Mouse (Mus musculus) cerebellum, adult 9-11 months (tissue): ENCODE measurements around the gene Agrp.

ENCODE experiments used
- DNase-seq: peaks from one replicate; pipeline ENCODE4 v3.0.0; 2022

The Agrp gene

GRCm38 (mm10) chr8:105546384-105547350, 90.5 kb downstream of the Agrp start:
- no peak for DNase-seq

DNA sequence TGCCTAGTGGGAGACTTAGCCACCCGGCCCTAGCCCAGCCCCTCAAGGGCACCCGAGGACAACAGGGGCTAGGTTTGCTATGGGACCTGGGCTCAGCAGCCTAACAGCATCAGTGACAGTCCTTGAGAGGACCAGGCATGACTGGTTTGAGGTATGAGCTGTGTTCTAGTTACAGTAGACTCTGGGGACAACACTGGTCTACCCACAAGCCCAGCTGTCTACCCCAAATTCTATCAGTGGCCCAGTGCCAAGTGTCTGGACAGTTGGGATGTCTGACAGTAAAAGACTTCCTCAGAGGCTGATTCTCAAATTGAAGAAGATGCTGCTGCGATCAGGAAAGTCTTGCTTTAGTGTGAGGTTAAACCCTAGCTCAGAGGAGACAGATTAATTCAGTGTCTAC, 91.9 kb downstream of the Agrp start:
- DNase-seq: no peak

- DNase-seq: no peak
Observed at GRCm38 (mm10) chr8:105544544-105545205, 92.5 kb downstream of the Agrp start.

- DNase-seq: no peak
Observed at GRCm38 (mm10) chr8:105543703-105544102, 93.5 kb downstream of the Agrp start.

- no peak for DNase-seq
Observed at GRCm38 (mm10) chr8:105542808-105543207, 94.4 kb downstream of the Agrp start.

DNA sequence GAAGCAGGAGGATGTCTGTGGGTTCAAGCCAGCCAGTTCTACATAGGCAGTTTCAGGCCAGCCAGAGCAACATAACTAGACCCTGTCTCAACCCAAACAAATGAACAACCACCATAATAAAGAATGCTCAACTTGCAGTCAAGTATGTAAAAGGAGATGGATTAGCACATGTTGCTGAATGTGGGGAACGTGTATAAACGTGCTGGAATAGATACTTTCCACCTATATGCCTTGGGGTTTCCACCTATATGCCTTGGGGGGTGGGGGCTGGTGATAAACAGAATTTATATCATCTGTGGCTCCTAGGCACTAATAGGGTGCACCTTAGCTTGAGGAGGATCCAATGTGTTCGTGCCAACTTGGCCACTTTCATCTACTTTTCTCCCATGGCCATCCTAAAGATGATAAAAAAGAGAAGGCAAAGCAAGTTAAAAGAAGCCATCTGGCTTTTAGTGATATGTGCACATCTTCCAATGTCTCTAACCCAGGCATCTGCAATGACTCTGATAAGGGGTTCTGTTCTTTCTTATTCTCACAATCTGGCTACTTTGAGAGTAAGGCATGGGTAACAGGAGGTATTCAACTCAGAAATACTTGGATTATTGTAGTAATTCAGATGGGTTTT, 95.0 kb downstream of the Agrp start:
- no peak for DNase-seq

DNA sequence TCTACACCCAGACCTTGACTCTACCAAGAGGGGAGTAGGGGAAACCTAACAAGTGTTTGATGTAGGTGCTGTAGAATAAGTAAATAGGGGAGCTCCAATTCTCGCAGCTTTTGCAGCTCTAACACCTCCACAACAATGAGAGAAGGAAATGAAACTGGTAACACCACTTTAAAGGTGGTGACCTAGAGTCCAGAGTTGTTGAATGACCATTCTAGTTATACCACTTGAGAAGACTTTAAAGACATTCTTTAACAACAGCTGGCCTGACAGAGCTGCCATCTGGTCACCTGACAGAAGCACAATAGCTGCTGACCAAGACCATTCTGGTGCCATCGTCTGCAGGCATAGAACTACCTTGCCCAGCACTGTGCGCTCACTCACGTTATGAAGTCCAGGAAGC, 98.3 kb downstream of the Agrp start:
- no peak for DNase-seq

GRCm38 (mm10) chr8:105537011-105537677, 100.0 kb downstream of the Agrp start:
- peak; percentile 87 for DNase-seq

DNA sequence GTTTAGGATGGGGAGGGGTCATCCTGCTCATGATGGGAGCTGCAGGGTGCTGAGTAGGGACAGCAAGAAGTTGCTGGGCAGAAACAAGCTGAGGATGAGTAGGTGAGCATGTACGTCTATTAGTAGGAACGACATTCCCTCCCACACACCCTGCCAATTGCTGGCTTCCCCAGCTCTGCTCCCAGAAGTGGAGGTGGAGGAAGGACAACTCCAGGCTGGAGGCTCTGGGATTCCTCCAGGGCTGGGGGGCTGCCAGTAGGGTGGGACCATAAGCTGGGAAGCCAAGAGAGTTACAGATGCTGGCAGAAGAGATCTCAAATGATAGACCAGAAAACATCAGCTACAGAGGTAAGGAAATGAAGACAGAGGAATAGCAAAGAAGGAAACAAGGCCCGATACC, 100.6 kb downstream of the Agrp start:
- DNase-seq: peak; percentile 45

GRCm38 (mm10) chr8:105533892-105534329, 103.3 kb downstream of the Agrp start:
- peak; percentile 69 for DNase-seq

GRCm38 (mm10) chr8:105533439-105533838, 103.8 kb downstream of the Agrp start:
- DNase-seq: no peak

- no peak for DNase-seq
Observed at GRCm38 (mm10) chr8:105531774-105532173, 105.4 kb downstream of the Agrp start.

DNA sequence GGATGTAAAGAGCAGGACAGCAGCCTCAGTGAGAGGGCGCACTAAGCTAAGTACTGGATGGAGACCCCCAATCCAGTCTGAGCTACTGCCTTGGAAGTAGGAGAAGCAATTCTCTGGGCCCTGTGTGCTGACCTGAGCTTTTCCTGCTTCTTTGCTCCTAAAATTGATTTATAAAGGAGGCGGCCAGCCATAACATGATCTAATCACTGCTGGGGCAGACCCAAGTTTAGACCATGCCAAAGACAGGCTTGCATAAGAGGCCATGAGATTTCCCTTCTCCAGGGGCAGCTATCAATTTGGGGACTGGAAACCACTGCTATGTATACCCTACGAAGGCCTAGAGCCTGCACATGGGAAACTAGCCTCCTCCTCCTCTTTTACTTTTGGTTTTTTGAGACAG, 107.9 kb downstream of the Agrp start:
- no peak for DNase-seq

GRCm38 (mm10) chr8:105528206-105528605, 109.0 kb downstream of the Agrp start:
- no peak for DNase-seq

DNA sequence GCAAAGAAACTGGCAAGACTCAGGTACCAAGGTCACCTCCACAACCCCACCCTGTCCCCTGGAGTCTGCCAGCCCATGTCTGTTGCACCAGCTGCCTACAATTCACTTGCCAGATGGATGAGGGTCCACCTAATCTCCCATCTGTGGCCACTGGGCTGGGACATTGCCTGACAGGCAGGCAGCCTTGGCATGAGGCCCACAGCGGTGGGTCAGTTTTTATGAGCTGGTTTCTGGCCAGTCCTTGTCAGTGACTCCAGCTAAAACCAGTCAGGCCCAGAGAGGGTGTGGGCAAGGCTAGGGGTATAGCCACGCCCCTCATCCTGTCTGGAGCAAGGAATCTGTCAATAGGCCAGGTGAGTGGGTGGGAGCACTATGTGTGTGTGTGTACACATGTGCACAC, 110.1 kb downstream of the Agrp start:
- DNase-seq: no peak

GRCm38 (mm10) chr8:105522890-105523289, 114.3 kb downstream of the Agrp start:
- DNase-seq: no peak

DNA sequence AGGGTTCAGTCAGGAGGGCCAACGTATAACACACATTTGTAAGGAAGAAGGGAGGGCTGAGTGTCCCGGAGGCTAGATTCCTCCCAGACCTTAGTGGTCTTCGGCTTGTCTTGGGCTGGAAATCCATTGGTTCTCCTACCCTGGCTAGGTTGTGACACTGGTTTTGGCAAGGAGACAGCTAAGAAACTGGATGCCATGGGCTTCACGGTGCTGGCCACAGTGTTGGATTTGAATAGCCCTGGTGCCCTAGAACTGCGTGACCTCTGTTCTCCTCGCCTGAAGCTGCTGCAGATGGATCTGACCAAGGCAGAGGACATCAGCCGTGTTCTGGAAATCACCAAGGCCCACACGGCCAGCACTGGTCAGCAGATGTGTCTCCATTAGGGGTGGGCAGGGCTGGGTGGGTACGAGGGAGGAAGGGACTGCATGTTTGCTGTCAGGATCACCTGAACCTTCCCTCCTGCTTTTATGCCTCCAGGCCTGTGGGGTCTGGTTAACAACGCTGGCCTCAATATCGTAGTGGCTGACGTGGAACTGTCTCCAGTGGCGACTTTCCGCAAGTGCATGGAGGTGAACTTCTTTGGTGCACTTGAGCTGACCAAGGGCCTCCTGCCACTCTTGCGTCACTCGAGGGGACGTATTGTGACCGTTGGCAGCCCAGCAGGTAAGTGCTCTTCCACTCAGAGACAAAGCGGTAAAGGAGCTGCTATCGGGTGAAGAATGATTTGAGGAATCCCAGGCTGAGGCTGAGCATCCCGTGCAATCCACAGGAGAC, 115.0 kb downstream of the Agrp start:
- no peak for DNase-seq

DNA sequence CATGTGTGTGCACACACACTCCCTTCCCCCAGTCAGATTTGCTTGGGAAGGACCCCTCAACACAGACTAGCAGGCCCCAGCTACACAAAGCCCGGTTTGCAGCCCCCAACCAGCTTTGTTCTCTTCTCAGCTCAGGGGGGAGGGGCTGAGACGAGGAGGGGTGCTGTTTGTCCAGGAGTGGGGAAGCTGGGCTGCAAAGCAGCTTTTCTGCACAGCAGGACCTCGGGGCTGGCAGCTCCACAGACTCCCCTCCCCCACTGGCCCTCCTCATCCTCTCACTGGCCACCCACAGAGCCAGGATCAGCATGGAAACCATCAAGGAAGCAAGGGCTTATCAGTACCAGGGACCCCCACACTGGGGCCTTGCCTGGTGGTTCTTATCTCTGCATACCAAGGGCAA, 116.1 kb downstream of the Agrp start:
- DNase-seq: no peak

GRCm38 (mm10) chr8:105520521-105520920, 116.7 kb downstream of the Agrp start:
- DNase-seq: no peak

GRCm38 (mm10) chr8:105519591-105519990, 117.6 kb downstream of the Agrp start:
- no peak for DNase-seq

DNA sequence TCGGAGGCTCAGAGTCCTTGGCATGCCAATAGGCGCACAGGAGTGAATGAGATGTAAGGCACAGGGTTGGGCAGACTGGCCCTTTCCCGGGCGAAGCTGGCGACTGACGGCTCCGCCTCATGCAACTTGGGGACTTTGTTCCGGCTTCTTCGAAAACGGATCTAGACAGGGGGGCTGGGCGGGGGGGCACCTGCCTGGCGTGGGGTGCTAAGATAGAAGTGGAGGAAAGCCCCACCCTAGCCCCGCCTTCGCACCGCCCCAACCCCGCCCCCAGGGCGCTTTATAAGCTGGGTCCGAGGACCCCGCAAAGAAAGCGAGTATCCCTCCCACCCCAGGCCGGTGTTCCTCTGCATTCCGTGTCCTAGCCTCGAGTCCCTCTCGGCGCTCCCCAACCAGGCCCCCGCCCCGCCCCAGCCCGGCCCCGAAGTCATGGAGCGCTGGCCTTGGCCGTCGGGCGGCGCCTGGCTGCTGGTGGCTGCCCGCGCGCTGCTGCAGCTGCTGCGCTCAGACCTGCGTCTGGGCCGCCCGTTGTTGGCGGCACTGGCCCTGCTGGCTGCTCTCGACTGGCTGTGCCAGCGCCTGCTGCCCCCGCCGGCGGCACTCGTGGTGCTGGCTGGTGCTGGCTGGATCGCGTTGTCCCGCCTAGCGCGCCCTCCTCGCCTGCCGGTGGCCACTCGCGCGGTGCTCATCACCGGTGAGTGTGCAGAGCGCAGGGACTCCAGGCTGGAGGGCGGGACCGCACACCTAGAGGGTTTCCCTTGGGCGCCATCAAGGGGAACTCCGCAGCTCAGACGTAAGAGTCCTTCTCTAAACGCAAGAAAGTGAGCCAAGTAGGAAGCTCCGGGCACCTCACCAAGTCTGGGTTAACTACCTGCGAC, 118.5 kb downstream of the Agrp start, which contains the start of gene Hsd11b2:
Hsd11b2 (plus strand) TSS at position 320 of the 878 bp plus-strand sequence.
- peak; percentile 36 for DNase-seq
